Mouse (Mus musculus) cerebellum, adult 2 months (tissue): ENCODE results near the gene Smim9. TPM values are rescaled to one million over a fixed set of nuclear protein-coding genes. Genes with fewer than 3 reads are reported as not detected.

Experiments used
- DNase-seq, 2 experiments: peaks; one replicate each; pipeline ENCODE4 v3.0.0; 2021
- H3K27ac ChIP-seq: fragments of 200-500 bp; 2 replicates; pipeline ENCODE4 v1.5.1; 2012; ENCODE audit warnings: low read length, control low read depth, inconsistent platforms; ENCODE audit not compliant: insufficient read depth
- H3K27me3 ChIP-seq: fragments of 200-500 bp; 2 replicates; pipeline ENCODE4 v1.6.1; 2012; ENCODE audit warnings: inconsistent platforms, mild to moderate bottlenecking, low read length, moderate library complexity; ENCODE audit not compliant: control insufficient read depth, insufficient read depth
- H3K4me1 ChIP-seq: fragments of 200-500 bp; 2 replicates; pipeline ENCODE4 v1.6.1; 2011; ENCODE audit warnings: low read length; ENCODE audit not compliant: control insufficient read depth, insufficient read depth
- H3K4me3 ChIP-seq: fragments of 200-500 bp; replicated peaks from 2 replicates; pipeline ENCODE3; 2011; ENCODE audit warnings: mild to moderate bottlenecking, low read depth, low read length, control low read depth; ENCODE audit not compliant: insufficient read depth
- CTCF ChIP-seq: fragments of 200-500 bp; IDR thresholded peaks from 2 replicates; pipeline ENCODE4 v1.5.1; 2011; ENCODE audit warnings: low read depth, mild to moderate bottlenecking, control low read depth, low read length, moderate library complexity, borderline replicate concordance; ENCODE audit not compliant: insufficient read depth
- POLR2A ChIP-seq: fragments of 200-500 bp; IDR thresholded peaks from 2 replicates; pipeline ENCODE4 v1.6.1; 2011; ENCODE audit warnings: low read length, control low read depth, borderline replicate concordance; ENCODE audit not compliant: insufficient read depth
- WGBS: fragments of 180-500 bp; shearing (Covaris S2); methylation state at CpG from one replicate; pipeline ENCODE4 v1.1.7; 2018; 5-methylcytosine and 5-hydroxymethylcytosine counted together
- polyA plus RNA-seq: library from polyadenylated mRNA; depleted of rRNA; stranded (reverse); fragments of >200 nt; gene quantifications from 2 replicates; pipeline ENCODE4 v1.2.3, GENCODE M21; 2012

Gene Smim9
- polyA plus RNA-seq, 1 experiment: not detected

- H3K4me3 ChIP-seq: peak within 1 kb of the TSS; percentile 68
- WGBS: 11% methylated on average over 35 of the region's 36 CpGs
- H3K27me3 ChIP-seq: no peaks in the 10 kb centered on the region
- H3K4me1 ChIP-seq: no peaks in the 10 kb centered on the region
- peak; percentile 76 to 82 for DNase-seq
- no peak within 1 kb of the TSS for H3K27ac ChIP-seq
- TF ChIP-seq CTCF: no peak
- peak; percentile 50; the same call in 1 of the 2 replicates for TF ChIP-seq POLR2A
Observed at GRCm38 (mm10) chrX:75130467-75131160, 33.0 kb downstream of the Smim9 start, which contains the start of gene Mpp1. Gene Mpp1, minus strand, starts transcription at chrX:75131016.

- 74% methylated on average over 2 of the region's 2 CpGs for WGBS
- H3K4me3 ChIP-seq: no peak overlapping the region
- H3K27ac ChIP-seq: no peak overlapping the region
- no peaks in the 10 kb centered on the region for H3K27me3 ChIP-seq
- H3K4me1 ChIP-seq: no peaks in the 10 kb centered on the region
- DNase-seq: no peak
- TF ChIP-seq POLR2A (no peak), CTCF (no peak)
Observed at GRCm38 (mm10) chrX:75129474-75129873, 34.1 kb downstream of the Smim9 start.

GRCm38 (mm10) chrX:75128333-75128980, 35.1 kb downstream of the Smim9 start:
- TF ChIP-seq CTCF (no peak), POLR2A (no peak)
- H3K4me1 ChIP-seq: no peaks in the 10 kb centered on the region
- H3K4me3 ChIP-seq: no peak overlapping the region
- no peak overlapping the region for H3K27ac ChIP-seq
- no peaks in the 10 kb centered on the region for H3K27me3 ChIP-seq
- DNase-seq: peak; percentile 18 to 41

GRCm38 (mm10) chrX:75126893-75127292, 36.7 kb downstream of the Smim9 start:
- TF ChIP-seq CTCF: no peak
- TF ChIP-seq POLR2A: no peak
- H3K4me3 ChIP-seq: no peak overlapping the region
- no peak for DNase-seq
- no peak overlapping the region for H3K27ac ChIP-seq
- no peaks in the 10 kb centered on the region for H3K27me3 ChIP-seq
- H3K4me1 ChIP-seq: no peaks in the 10 kb centered on the region

- Histone ChIP-seq H3K27ac (no peak overlapping the region), H3K27me3 (no peaks in the 10 kb centered on the region), H3K4me3 (no peak overlapping the region), H3K4me1 (no peaks in the 10 kb centered on the region)
- DNase-seq: no peak
- 87% methylated on average over 3 of the region's 3 CpGs for WGBS
- no peak for TF ChIP-seq POLR2A
Observed at GRCm38 (mm10) chrX:75125606-75126005, 38.0 kb downstream of the Smim9 start.

- Histone ChIP-seq H3K4me3 (no peak overlapping the region), H3K27ac (no peak overlapping the region), H3K4me1 (no peaks in the 10 kb centered on the region), H3K27me3 (no peaks in the 10 kb centered on the region)
- TF ChIP-seq POLR2A (no peak), CTCF (no peak)
- no peak for DNase-seq
Observed at GRCm38 (mm10) chrX:75115550-75115949, 48.0 kb downstream of the Smim9 start.

GRCm38 (mm10) chrX:75102293-75102692, 61.3 kb downstream of the Smim9 start:
- no peak overlapping the region for H3K27ac ChIP-seq
- H3K4me1 ChIP-seq: no peaks in the 10 kb centered on the region
- WGBS: 87% methylated on average over 6 of the region's 6 CpGs
- TF ChIP-seq POLR2A (no peak), CTCF (no peak)
- no peak overlapping the region for H3K4me3 ChIP-seq
- DNase-seq: no peak
- no peaks in the 10 kb centered on the region for H3K27me3 ChIP-seq

- Histone ChIP-seq H3K4me3 (no peak overlapping the region), H3K27me3 (no peaks in the 10 kb centered on the region), H3K4me1 (no peaks in the 10 kb centered on the region), H3K27ac (no peak overlapping the region)
- no peak for DNase-seq
- TF ChIP-seq CTCF: no peak
- no peak for TF ChIP-seq POLR2A
- WGBS: 86% methylated on average over 8 of the region's 8 CpGs
Observed at GRCm38 (mm10) chrX:75098799-75099198, 64.8 kb downstream of the Smim9 start.
